Mouse (Mus musculus) bone marrow, adult 2 months (tissue): ENCODE measurements at regions not wholly inside any gene's neighbourhood (a gene's known extent, or its start where the extent isn't known, plus 50 kb on each side); places are given as distances from the start of the nearest gene placed in this dataset.

Source experiments
- CTCF ChIP-seq: fragments of 200-500 bp; IDR thresholded peaks from 2 replicates; pipeline ENCODE4 v1.5.1; 2011; ENCODE audit warnings: low read length, control low read depth; ENCODE audit not compliant: control insufficient read depth, insufficient read depth
- POLR2A ChIP-seq: fragments of 200-500 bp; IDR thresholded peaks from 2 replicates; pipeline ENCODE4 v1.6.1; 2011; ENCODE audit warnings: low read depth, mild to moderate bottlenecking, control low read depth, low read length, borderline replicate concordance; ENCODE audit not compliant: control insufficient read depth

- TF ChIP-seq POLR2A, result no peak
- TF ChIP-seq CTCF, result no peak
These were observed 251.5 kb upstream of the Kcnj16 start for GRCm38 (mm10) chr11:110716369-110716768.
